Mouse (Mus musculus) forebrain, postnatal 0 days (tissue): ENCODE data around the gene Serpinb3a. TPM values are rescaled to one million over a fixed set of nuclear protein-coding genes. Genes with fewer than 3 reads are reported as not detected.
"Not testable (repeated sequence)": the region's sequence is repeated elsewhere in the genome, so short reads cannot be mapped to it uniquely, and the experiment has no call there.

ENCODE experiments used
- ATAC-seq: fragments of 200-750 bp; cut with Nextera tagmentation; 2 replicates; pipeline ENCODE4 v1.8.0; 2017; ENCODE audit warnings: mild to moderate bottlenecking, moderate library complexity
- DNase-seq: peaks from one replicate; pipeline ENCODE4 v3.0.0-alpha.2; 2015
- H3K27ac ChIP-seq: fragments of 300-500 bp; sonication (generic); 2 replicates; pipeline ENCODE4 v1.5.1; 2014; ENCODE audit warnings: low read depth, mild to moderate bottlenecking, antibody characterized with exemption, low read length, moderate library complexity, mixed read lengths
- H3K27me3 ChIP-seq: fragments of 300-500 bp; sonication (generic); 2 replicates; pipeline ENCODE4 v1.6.1; 2014; ENCODE audit warnings: mild to moderate bottlenecking, low read length, mixed read lengths; ENCODE audit not compliant: insufficient read depth
- H3K36me3 ChIP-seq: fragments of 300-500 bp; sonication (generic); 2 replicates; pipeline ENCODE4 v1.6.1; 2014; ENCODE audit warnings: mild to moderate bottlenecking, moderate library complexity; ENCODE audit not compliant: insufficient read depth
- H3K4me1 ChIP-seq: fragments of 300-500 bp; sonication (generic); 2 replicates; pipeline ENCODE4 v1.6.1; 2014; ENCODE audit warnings: antibody characterized with exemption; ENCODE audit not compliant: insufficient read depth
- H3K4me2 ChIP-seq: fragments of 300-500 bp; sonication (generic); 2 replicates; pipeline ENCODE4 v1.6.1; 2014; ENCODE audit warnings: low read depth, mild to moderate bottlenecking, moderate library complexity
- H3K4me3 ChIP-seq: fragments of 300-500 bp; sonication (generic); 2 replicates; pipeline ENCODE4 v1.5.1; 2014; ENCODE audit warnings: low read depth, low read length, mixed read lengths
- H3K9ac ChIP-seq: fragments of 300-500 bp; sonication (generic); 2 replicates; pipeline ENCODE4 v1.6.1; 2014; ENCODE audit warnings: mild to moderate bottlenecking
- H3K9me3 ChIP-seq: fragments of 300-500 bp; sonication (generic); 2 replicates; pipeline ENCODE4 v1.6.1; 2016; ENCODE audit warnings: low read length
- CTCF ChIP-seq: sonication (generic); IDR thresholded peaks from 2 replicates; pipeline ENCODE4 v1.5.1; 2016; ENCODE audit warnings: antibody characterized with exemption, control low read depth, low read depth
- WGBS: fragments of 180-500 bp; shearing (Covaris S2); extraction: QIAGEN DNeasy Blood & Tissue Kit; methylation state at CpG from one replicate; pipeline ENCODE4 v1.1.7; 2014; 5-methylcytosine and 5-hydroxymethylcytosine counted together
- polyA plus RNA-seq: library from polyadenylated mRNA; unstranded; fragments of >200 nt; fragmentation: Nextera tagmentation; extraction: Ambion mirVana; gene quantifications from 2 replicates; pipeline ENCODE4 v1.2.1, GENCODE M21; 2015
- total RNA-seq: library from RNA; depleted of rRNA; stranded (reverse); fragments of >200 nt; gene quantifications from 2 replicates; pipeline ENCODE4 v1.2.3, GENCODE M21; 2014; rRNA removed

Serpinb3a gene
- total RNA-seq (not detected in 2 replicates), polyA plus RNA-seq (not detected in 2 replicates)

DNA sequence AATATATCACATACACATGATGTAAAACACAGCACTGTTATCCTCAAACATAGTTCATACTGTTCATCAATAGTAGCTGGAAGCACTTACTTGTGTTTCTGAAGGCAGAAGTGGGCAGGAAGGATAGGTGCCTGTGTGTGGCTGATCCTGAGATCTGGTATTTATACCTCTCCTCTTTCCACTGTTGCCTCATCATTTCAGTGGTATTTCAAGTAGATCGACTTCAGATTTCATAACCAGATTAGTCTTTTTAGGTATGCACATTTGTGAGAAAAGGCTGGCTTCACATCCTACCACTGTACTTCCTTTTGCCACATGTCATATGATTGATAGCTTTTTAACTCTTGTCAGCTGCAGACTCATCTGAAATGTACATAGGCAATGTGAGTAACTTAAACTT lies at the start of gene Serpinb3a:
TSS of gene Serpinb3a (minus strand) at position 101 of the 400 bp plus-strand sequence.
- H3K4me3 ChIP-seq = no peak within 1 kb of the TSS
- no peaks in the 10 kb centered on the region for H3K9me3 ChIP-seq
- DNase-seq (no peak), ATAC-seq (no peak)
- no peak within 1 kb of the TSS for H3K9ac ChIP-seq
- TF ChIP-seq CTCF = no peak
- 79% methylated on average over 1 of the region's 1 CpGs for WGBS
- H3K27ac ChIP-seq = no peak within 1 kb of the TSS
- no peaks in the 10 kb centered on the region for H3K27me3 ChIP-seq
- H3K4me2 ChIP-seq = no peak within 1 kb of the TSS
- H3K36me3 ChIP-seq = no peaks in the 10 kb centered on the region
- H3K4me1 ChIP-seq = no peaks in the 10 kb centered on the region

GRCm38 (mm10) chr1:107098417-107098816 lies 46.3 kb upstream of the Serpinb3a start:
- Histone ChIP-seq H3K9ac (no peak overlapping the region), H3K4me2 (no peak overlapping the region), H3K9me3 (no peaks in the 10 kb centered on the region), H3K4me1 (no peaks in the 10 kb centered on the region), H3K36me3 (no peaks in the 10 kb centered on the region), H3K4me3 (no peak overlapping the region), H3K27ac (no peak overlapping the region), H3K27me3 (no peaks in the 10 kb centered on the region)
- WGBS = 82% methylated on average over 2 of the region's 2 CpGs
- no peak for TF ChIP-seq CTCF
- DNase-seq = no peak
- no peak for ATAC-seq

- H3K4me2 ChIP-seq = no peak within 1 kb of the TSS
- no peak within 1 kb of the TSS for H3K4me3 ChIP-seq
- H3K9ac ChIP-seq = no peak within 1 kb of the TSS
- no peak within 1 kb of the TSS for H3K27ac ChIP-seq
- no peaks in the 10 kb centered on the region for H3K9me3 ChIP-seq
- no peak for DNase-seq
- no peak for ATAC-seq
- H3K36me3 ChIP-seq = no peaks in the 10 kb centered on the region
- no peak for TF ChIP-seq CTCF
- H3K4me1 ChIP-seq = no peaks in the 10 kb centered on the region
- H3K27me3 ChIP-seq = no peaks in the 10 kb centered on the region
Measured at GRCm38 (mm10) chr1:107083406-107083805, 31.3 kb upstream of the Serpinb3a start, which contains the start of gene Serpinb3d. Gene Serpinb3d (minus strand): TSS chr1:107083506.

- H3K27ac ChIP-seq, H3K4me3 ChIP-seq, H3K4me1 ChIP-seq, H3K4me2 ChIP-seq, H3K9ac ChIP-seq, H3K9me3 ChIP-seq, DNase-seq, ATAC-seq, H3K36me3 ChIP-seq, H3K27me3 ChIP-seq: not testable (repeated sequence)
- 83% methylated on average over 3 of the region's 3 CpGs for WGBS
Measured at GRCm38 (mm10) chr1:107034236-107034635, 17.9 kb downstream of the Serpinb3a start.

GRCm38 (mm10) chr1:107025886-107026285 lies 26.2 kb downstream of the Serpinb3a start:
- no peak overlapping the region for H3K4me2 ChIP-seq
- no peaks in the 10 kb centered on the region for H3K9me3 ChIP-seq
- H3K27me3 ChIP-seq = no peaks in the 10 kb centered on the region
- H3K36me3 ChIP-seq = no peaks in the 10 kb centered on the region
- no peak for ATAC-seq
- no peak overlapping the region for H3K27ac ChIP-seq
- DNase-seq = no peak
- TF ChIP-seq CTCF = no peak
- no peak overlapping the region for H3K9ac ChIP-seq
- WGBS = 61% methylated on average over 1 of the region's 1 CpGs
- no peaks in the 10 kb centered on the region for H3K4me1 ChIP-seq
- no peak overlapping the region for H3K4me3 ChIP-seq

DNA sequence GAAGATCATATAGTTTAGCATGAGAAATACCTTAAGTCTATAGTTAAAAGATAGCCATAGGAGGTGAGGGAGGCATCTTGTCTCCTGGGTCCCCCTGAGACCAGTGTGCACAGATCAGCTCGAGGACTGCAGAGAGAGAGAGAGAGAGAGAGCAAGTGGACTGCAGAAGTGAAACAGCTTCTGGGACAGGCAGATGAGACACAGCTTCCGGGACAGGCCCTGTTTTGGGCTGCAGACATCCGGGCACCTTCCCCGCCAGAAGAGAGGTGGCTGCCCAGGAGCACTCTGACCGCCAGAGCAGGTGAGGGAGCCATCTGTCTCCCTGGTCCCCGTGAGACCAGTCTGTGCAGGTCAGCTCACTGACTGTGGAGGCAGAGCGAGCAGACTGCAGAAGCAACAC lies 36.9 kb downstream of the Serpinb3a start:
- WGBS = 88% methylated on average over 7 of the region's 7 CpGs
- H3K27ac ChIP-seq = no peak overlapping the region
- H3K4me2 ChIP-seq = no peak overlapping the region
- no peak for ATAC-seq
- H3K27me3 ChIP-seq = no peaks in the 10 kb centered on the region
- no peak for TF ChIP-seq CTCF
- no peak for DNase-seq
- H3K4me3 ChIP-seq = no peak overlapping the region
- H3K9me3 ChIP-seq = no peaks in the 10 kb centered on the region
- H3K36me3 ChIP-seq = no peaks in the 10 kb centered on the region
- H3K9ac ChIP-seq = no peak overlapping the region
- no peaks in the 10 kb centered on the region for H3K4me1 ChIP-seq

- H3K4me2 ChIP-seq = no peak overlapping the region
- ATAC-seq (no peak; the same call in 1 of the 2 replicates), DNase-seq (peak; percentile 13)
- H3K9me3 ChIP-seq = no peaks in the 10 kb centered on the region
- H3K36me3 ChIP-seq = no peaks in the 10 kb centered on the region
- H3K4me1 ChIP-seq = no peaks in the 10 kb centered on the region
- H3K4me3 ChIP-seq = no peak overlapping the region
- H3K27ac ChIP-seq = no peak overlapping the region
- no peak overlapping the region for H3K9ac ChIP-seq
- H3K27me3 ChIP-seq = no peaks in the 10 kb centered on the region
- 47% methylated on average over 2 of the region's 2 CpGs for WGBS
- TF ChIP-seq CTCF = peak; percentile 66
Measured at GRCm38 (mm10) chr1:107014530-107014929, 37.6 kb downstream of the Serpinb3a start.

GRCm38 (mm10) chr1:107006316-107006715 lies 45.8 kb downstream of the Serpinb3a start:
- no peak for ATAC-seq
- Histone ChIP-seq H3K36me3 (no peaks in the 10 kb centered on the region), H3K4me2 (no peak overlapping the region), H3K9ac (no peak overlapping the region), H3K4me3 (no peak overlapping the region), H3K27ac (no peak overlapping the region), H3K9me3 (no peaks in the 10 kb centered on the region), H3K4me1 (no peaks in the 10 kb centered on the region), H3K27me3 (no peaks in the 10 kb centered on the region)
- TF ChIP-seq CTCF = no peak
- 74% methylated on average over 3 of the region's 3 CpGs for WGBS
- no peak for DNase-seq
